Mouse (Mus musculus) stomach, postnatal 0 days (tissue): ENCODE data around the gene Ptprm.

Source experiments
- CTCF ChIP-seq: IDR thresholded peaks from 2 replicates; pipeline ENCODE4 v1.5.1; 2016; ENCODE audit warnings: antibody characterized with exemption, low read depth, mild to moderate bottlenecking, moderate library complexity
- EP300 ChIP-seq: optimal IDR thresholded peaks from 2 replicates; pipeline ENCODE3; 2016; ENCODE audit warnings: antibody characterized with exemption

GRCm38 (mm10) chr17:67364491-67364890 is 10.2 kb upstream of the Ptprm start:
- TF ChIP-seq CTCF (no peak), EP300 (no peak)
